Mouse (Mus musculus): ENCODE results near the gene Gm10840.

DNA sequence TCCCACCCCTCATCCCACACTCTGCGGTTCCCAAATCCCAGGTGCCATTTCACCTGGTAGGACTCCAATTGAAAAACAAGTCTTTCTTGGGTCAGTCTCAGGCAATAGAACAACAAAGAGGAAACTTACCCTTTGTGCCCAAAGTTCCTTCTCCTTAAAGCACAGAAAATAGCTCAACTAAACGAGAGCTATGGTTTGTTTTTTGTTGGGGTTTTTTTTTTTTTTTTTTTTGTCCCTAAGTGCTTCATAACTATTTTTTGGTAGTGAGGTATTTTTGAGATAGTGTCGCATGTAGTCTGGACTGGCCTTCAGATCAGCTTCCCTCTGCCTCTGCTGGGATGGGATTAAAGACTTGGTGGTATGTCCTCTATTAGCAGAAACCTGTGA, 33.5 kb downstream of the Gm10840 start:
- TF ChIP-seq CTCF (conservative IDR thresholded peaks at IDR 0.05 in 1 of 2, IDR thresholded peaks at IDR 0.05 in 1 of 2; ENCODE audit: low read depth in 2 of 2, low read length in 2 of 2) (no peak), POLR2AphosphoS2 (IDR thresholded peaks at IDR 0.05; ENCODE audit: low read depth, low read length) (no peak), POLR2A (IDR thresholded peaks at IDR 0.05; ENCODE audit: low read depth, low read length) (no peak), CHD1 (IDR thresholded peaks at IDR 0.05; ENCODE audit: low read depth, low read length) (no peak), ZC3H11A (IDR thresholded peaks at IDR 0.05; ENCODE audit: low read depth, low read length) (no peak), MAFK (IDR thresholded peaks at IDR 0.05; ENCODE audit: insufficient replicate concordance, low read length) (no peak), TCF12 (IDR thresholded peaks at IDR 0.05; ENCODE audit: low read depth, low read length) (no peak), SMC3 (IDR thresholded peaks at IDR 0.05; ENCODE audit: low read depth, low read length) (no peak), MAX (IDR thresholded peaks at IDR 0.05; ENCODE audit: low read length) (no peak)
